Mouse (Mus musculus): ENCODE data around the gene Btg2. TPM values are rescaled to one million over a fixed set of nuclear protein-coding genes. Genes with fewer than 3 reads are reported as not detected.

Gene Btg2
- polyA plus RNA-seq, 1 experiment from 2014 or later, result 30.4 TPM

Other genes starting within 250 kb of the Btg2 start
- gene Optc, start 171.1 kb downstream of the Btg2 start, polyA plus RNA-seq (2015; fragmentation: Nextera tagmentation; extraction: Ambion mirVana), result 3.0 and 3.9 TPM in 2 replicates
- gene Prelp, start 157.7 kb downstream of the Btg2 start, polyA plus RNA-seq (2015; fragmentation: Nextera tagmentation; extraction: Ambion mirVana), result 12.0 and 18.0 TPM in 2 replicates
- gene Fmod, start 41.9 kb downstream of the Btg2 start, polyA plus RNA-seq (2015; fragmentation: Nextera tagmentation; extraction: Ambion mirVana), result 10.2 and 11.0 TPM in 2 replicates
- 0.37 and 0.38 TPM in 2 replicates for gene Chit1, start 32.1 kb upstream of the Btg2 start, polyA plus RNA-seq (2015; fragmentation: Nextera tagmentation; extraction: Ambion mirVana)
- gene Chil1, start 103.1 kb upstream of the Btg2 start, polyA plus RNA-seq (2015; fragmentation: Nextera tagmentation; extraction: Ambion mirVana), result 1.4 and 2.4 TPM in 2 replicates
- gene Mybph, start 114.3 kb upstream of the Btg2 start, polyA plus RNA-seq (2015; fragmentation: Nextera tagmentation; extraction: Ambion mirVana), result 0.12 and 0.29 TPM in 2 replicates
- gene Adora1, start 156.3 kb upstream of the Btg2 start, polyA plus RNA-seq (2015; fragmentation: Nextera tagmentation; extraction: Ambion mirVana), result 22.5 and 26.0 TPM in 2 replicates
- gene Myog, start 210.9 kb upstream of the Btg2 start, polyA plus RNA-seq (2015; fragmentation: Nextera tagmentation; extraction: Ambion mirVana), result 0.45 TPM in 1 of 2 replicates, not detected in the other

All from hindbrain, embryonic 15.5 days (tissue).